Mouse (Mus musculus) ZHBTc4 (cell line): ENCODE measurements around the gene Mup11.
"Not testable (repeated sequence)": the region's sequence is repeated elsewhere in the genome, so short reads cannot be mapped to it uniquely, and the experiment has no call there.

Experiments used
- DNase-seq: peaks from one replicate; pipeline ENCODE4 v3.0.0-alpha.2; 2011; ENCODE audit warnings: low read depth, low spot score

The Mup11 gene

DNA sequence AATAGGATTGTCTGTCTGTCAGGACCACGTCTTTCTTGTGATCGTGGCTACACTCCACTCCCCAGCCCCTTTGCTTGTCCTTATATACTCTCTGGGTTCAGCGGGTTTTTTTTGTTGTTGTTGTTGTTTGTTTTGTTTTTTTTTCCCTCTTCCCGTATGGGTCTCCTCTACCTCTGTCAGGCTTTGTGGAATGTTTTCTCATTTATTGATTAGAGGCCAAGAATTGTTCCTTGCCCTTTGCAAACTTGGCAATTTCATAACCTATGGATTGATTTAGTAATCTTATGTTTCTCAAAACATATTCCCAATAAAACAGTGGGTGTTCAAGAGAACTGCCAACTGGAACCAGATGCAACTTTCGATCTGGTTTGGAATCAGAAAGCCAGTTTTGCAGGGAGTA, at the start of gene Mup11:
Gene Mup11, minus strand, starts transcription at position 101 of the 400 bp plus-strand sequence.
- not testable (repeated sequence) for DNase-seq
